Mouse (Mus musculus) gastrocnemius, adult 18-20 months (tissue): ENCODE measurements around the gene Polr3e. TPM values are rescaled to one million over a fixed set of nuclear protein-coding genes. Genes with fewer than 3 reads are reported as not detected.

Experiments
- DNase-seq: peaks from one replicate; pipeline ENCODE4 v3.0.0; 2021; ENCODE audit warnings: low spot score
- total RNA-seq, 2 experiments: library from RNA; stranded (reverse); gene quantifications; 2 replicates each; pipeline ENCODE4 v1.2.3; 2021

Gene Polr3e
- total RNA-seq, 2 experiments from 2014 or later, result 9.0 to 10.0 TPM

GRCm38 (mm10) chr7:120977063-120977462 lies 59.5 kb downstream of the Polr3e start:
- DNase-seq, result peak; percentile 15

- DNase-seq, result no peak
Measured at GRCm38 (mm10) chr7:120980041-120980440, 62.5 kb downstream of the Polr3e start.

GRCm38 (mm10) chr7:120980931-120981924 lies 63.7 kb downstream of the Polr3e start:
- peak; percentile 8 for DNase-seq

- DNase-seq, result peak; percentile 97
Measured at GRCm38 (mm10) chr7:120982200-120982841, 64.8 kb downstream of the Polr3e start, which contains the start of the genes Cdr2 and Mfsd13b. Cdr2 (minus strand) TSS chr7:120982312. Mfsd13b (plus strand) TSS chr7:120982509.

GRCm38 (mm10) chr7:120982968-120983367 lies 65.4 kb downstream of the Polr3e start:
- no peak for DNase-seq

- no peak for DNase-seq
Measured at GRCm38 (mm10) chr7:120991191-120991590, 73.6 kb downstream of the Polr3e start.

Other genes with a start within 250 kb of the Polr3e start
- not detected for gene Pdzd9, start 247.4 kb upstream of the Polr3e start, total RNA-seq
- 10 to 100 TPM; 19.9 to 22.6 TPM for gene Mosmo, start 240.1 kb upstream of the Polr3e start, total RNA-seq
- gene Vwa3a, start 178.4 kb upstream of the Polr3e start, total RNA-seq, result under 1 TPM; 0.39 to 0.50 TPM
- gene Gm5737, start 105.4 kb upstream of the Polr3e start, total RNA-seq, result under 1 TPM in 1 of 2 experiments, not detected in 1; 0.47 TPM
- gene Eef2k, start 74.9 kb upstream of the Polr3e start, total RNA-seq, result 10 to 100 TPM; 59.7 to 60.4 TPM
- 1 to 10 TPM; 2.3 to 3.9 TPM for gene Cdr2, start 64.6 kb downstream of the Polr3e start, total RNA-seq
- gene Mfsd13b, start 64.8 kb downstream of the Polr3e start, total RNA-seq, result not detected
- gene Mettl9, start 116.7 kb downstream of the Polr3e start, total RNA-seq, result 10 to 100 TPM; 21.2 to 22.5 TPM
- under 1 TPM; 0.40 to 0.50 TPM for gene Igsf6, start 156.8 kb downstream of the Polr3e start, total RNA-seq
- under 1 TPM; 0.12 to 0.23 TPM for gene Otoa, start 163.9 kb downstream of the Polr3e start, total RNA-seq